Mouse (Mus musculus) central nervous system, embryonic 11.5 days (tissue): ENCODE measurements around the gene Olfr77. TPM values are rescaled to one million over a fixed set of nuclear protein-coding genes. Genes with fewer than 3 reads are reported as not detected.

Source experiments
- polyA plus RNA-seq: library from polyadenylated mRNA; depleted of rRNA; stranded (reverse); fragments of >200 nt; gene quantifications from 2 replicates; pipeline ENCODE4 v1.2.3, GENCODE M21; 2012; rRNA removed

Olfr77 gene
- polyA plus RNA-seq = not detected in 2 replicates

GRCm38 (mm10) chr9:19916565-19916964, at the start of gene Olfr77:
Olfr77 (plus strand) TSS chr9:19916865.

GRCm38 (mm10) chr9:19887904-19888303, 28.8 kb upstream of the Olfr77 start, which contains the start of gene Olfr862:
Olfr862 (minus strand) TSS chr9:19888004.

Other genes starting within 250 kb of the Olfr77 start
- gene Olfr857, start 207.4 kb upstream of the Olfr77 start, polyA plus RNA-seq = 0.06 TPM in 1 of 2 replicates, not detected in the other
- gene Olfr58, start 136.6 kb upstream of the Olfr77 start, polyA plus RNA-seq = not detected in 2 replicates
- not detected in 2 replicates for gene Olfr859, start 112.0 kb upstream of the Olfr77 start, polyA plus RNA-seq
- not detected in 2 replicates for gene Olfr860, start 67.1 kb upstream of the Olfr77 start, polyA plus RNA-seq
- gene Olfr862, start 28.9 kb upstream of the Olfr77 start, polyA plus RNA-seq = not detected in 2 replicates
- gene Olfr866, start 111.2 kb downstream of the Olfr77 start, polyA plus RNA-seq = not detected in 2 replicates
- gene Olfr867, start 140.7 kb downstream of the Olfr77 start, polyA plus RNA-seq = not detected in 2 replicates
- not detected in 2 replicates for gene Olfr868, start 181.8 kb downstream of the Olfr77 start, polyA plus RNA-seq
- gene Olfr869, start 212.1 kb downstream of the Olfr77 start, polyA plus RNA-seq = not detected in 2 replicates